Mouse (Mus musculus) heart, adult 8-10 months (tissue): ENCODE data around the gene Senp8. TPM values are rescaled to one million over a fixed set of nuclear protein-coding genes. Genes with fewer than 3 reads are reported as not detected.

Source experiments
- DNase-seq: peaks from one replicate; pipeline ENCODE4 v3.0.0; 2022; ENCODE audit warnings: low spot score
- total RNA-seq, 4 experiments: library from RNA; stranded (reverse); gene quantifications; 2 replicates each; pipeline ENCODE4 v1.2.4; 2022

Gene Senp8
- total RNA-seq, 4 experiments from 2014 or later, result 6.8 to 11.6 (median 10.9) TPM

- DNase-seq, result no peak
These were observed 34.1 kb downstream of the Senp8 start for GRCm38 (mm10) chr9:59716275-59716898.

GRCm38 (mm10) chr9:59709225-59709624, 41.3 kb downstream of the Senp8 start:
- no peak for DNase-seq

DNA sequence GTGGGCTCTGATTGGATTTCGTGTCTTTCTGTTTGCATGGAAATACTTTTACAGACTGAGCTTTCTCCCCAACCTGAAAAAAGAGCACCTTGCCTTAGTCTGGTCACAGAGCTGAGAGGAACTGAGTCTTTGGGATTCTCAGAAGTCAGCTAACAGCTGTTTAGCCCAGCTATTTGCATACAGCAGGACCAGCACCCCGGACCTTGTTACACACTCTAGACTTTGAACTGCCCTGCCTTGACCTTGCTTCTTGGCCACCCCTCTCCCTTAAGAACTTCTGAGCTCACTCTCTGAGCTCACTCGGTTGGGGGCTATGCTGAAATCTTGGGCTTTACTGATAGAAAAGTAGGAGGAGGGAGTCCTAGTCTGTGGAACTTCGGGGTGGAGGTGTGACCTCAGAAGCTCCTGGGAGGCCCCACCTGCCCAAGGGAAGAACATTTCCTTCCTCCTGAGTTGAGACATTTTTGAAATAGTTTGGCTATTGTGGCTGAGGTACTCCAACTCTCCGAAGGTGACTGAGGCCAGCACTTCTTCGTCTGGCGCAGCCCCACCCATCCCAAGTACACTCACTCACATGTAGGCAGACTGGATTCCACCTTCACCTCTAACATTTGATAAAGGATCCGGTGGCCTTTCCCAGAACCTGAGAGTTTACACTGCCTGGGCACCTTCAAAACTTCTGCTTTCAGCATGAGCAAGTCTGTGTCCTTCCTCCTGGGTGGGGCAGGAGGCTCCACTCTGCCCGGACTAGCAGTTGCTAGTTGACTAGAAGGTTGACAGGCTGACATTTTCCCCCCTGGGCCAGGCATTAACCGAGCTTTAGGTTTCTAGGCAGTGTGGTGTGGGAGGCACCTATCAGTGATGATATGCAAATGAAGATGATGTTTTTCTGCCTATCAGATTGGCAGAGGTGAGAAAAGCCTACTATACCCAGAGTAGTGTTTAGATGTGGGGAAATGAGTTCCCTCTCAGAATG, 43.4 kb downstream of the Senp8 start:
- DNase-seq, result no peak

DNA sequence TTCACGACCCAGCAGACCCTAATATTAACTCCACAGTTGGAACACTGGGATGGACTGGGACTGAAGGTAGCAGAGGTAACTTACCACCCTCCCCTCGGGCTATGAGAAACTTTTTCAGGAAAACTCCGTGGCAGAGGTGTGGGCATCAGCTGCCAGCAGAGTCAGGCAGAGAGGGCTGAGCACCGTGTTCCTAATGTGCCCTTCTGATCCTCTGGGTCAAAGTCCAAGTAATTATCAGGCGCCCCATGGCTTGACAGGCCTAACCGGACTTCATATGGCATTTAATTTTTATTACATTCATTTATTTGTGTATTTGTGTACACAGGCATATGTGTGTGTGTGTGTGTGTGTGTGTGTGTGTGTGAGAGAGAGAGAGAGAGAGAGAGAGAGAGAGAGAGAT, 47.4 kb downstream of the Senp8 start:
- DNase-seq, result no peak

DNA sequence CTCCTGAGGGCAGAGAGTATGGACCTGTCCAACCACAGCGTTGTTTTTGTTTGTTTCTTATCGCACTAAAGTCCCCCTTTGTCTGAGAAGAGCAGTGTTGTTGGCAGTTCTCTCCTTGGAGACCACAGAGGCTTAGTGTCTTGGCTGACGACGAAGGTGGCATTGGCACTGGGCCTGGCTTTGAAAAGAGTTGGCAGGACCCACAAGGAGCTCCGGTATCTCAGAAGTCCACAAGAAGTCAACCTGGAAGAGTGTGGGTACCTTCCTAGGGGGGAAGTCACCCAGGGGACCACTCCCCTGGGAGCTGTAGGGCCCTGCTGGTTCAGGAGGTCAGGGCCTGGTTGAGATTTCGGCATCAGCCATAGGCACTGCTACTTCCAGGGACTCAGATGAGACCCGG, 49.4 kb downstream of the Senp8 start:
- no peak for DNase-seq

DNA sequence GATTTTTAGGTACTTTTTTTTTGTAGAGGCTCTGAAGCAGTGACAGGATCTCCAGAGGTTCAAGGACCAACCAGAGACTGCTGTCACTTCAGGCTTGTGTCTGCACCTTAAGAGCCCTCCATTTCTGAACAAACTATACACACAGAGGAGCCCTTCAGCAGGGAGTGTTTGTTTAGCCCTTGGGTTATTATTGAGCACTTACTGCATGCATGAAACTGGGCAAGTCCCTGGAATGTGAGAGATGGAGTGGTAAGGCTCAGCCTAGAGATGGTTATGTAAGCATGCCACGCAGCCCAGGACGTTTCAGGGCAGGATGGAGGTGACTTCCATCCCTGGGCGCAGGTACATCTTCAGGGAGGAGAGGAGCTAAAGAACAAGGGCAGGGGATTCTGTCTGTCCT, 54.1 kb downstream of the Senp8 start:
- no peak for DNase-seq

GRCm38 (mm10) chr9:59695451-59695813, 55.1 kb downstream of the Senp8 start:
- no peak for DNase-seq

GRCm38 (mm10) chr9:59694571-59695450, 55.7 kb downstream of the Senp8 start:
- DNase-seq, result no peak

GRCm38 (mm10) chr9:59692145-59692544, 58.4 kb downstream of the Senp8 start:
- DNase-seq, result no peak

DNA sequence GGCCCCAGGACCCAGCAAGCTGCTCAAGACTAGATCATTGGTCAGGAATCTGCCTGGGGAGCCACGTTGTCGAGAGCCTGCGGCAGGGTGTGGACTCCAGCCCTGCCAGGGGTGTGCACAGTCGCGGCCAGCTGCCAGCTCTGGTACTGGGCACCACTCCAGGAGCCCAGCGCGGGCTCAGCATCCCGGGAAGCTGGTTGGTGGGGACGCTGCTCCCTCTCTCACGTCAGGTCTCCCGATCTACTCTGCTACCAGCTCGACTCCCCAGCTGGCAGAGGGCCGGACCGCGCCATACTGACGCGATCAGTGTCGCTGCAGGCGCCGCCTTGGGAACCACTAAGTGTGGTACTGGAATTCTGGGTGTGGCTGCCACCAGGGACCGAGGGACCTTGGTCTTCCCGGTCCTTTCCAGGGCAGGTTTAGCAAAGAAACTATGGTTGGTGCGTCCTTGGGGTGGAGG, 58.8 kb downstream of the Senp8 start:
- DNase-seq, result peak; percentile 80

DNA sequence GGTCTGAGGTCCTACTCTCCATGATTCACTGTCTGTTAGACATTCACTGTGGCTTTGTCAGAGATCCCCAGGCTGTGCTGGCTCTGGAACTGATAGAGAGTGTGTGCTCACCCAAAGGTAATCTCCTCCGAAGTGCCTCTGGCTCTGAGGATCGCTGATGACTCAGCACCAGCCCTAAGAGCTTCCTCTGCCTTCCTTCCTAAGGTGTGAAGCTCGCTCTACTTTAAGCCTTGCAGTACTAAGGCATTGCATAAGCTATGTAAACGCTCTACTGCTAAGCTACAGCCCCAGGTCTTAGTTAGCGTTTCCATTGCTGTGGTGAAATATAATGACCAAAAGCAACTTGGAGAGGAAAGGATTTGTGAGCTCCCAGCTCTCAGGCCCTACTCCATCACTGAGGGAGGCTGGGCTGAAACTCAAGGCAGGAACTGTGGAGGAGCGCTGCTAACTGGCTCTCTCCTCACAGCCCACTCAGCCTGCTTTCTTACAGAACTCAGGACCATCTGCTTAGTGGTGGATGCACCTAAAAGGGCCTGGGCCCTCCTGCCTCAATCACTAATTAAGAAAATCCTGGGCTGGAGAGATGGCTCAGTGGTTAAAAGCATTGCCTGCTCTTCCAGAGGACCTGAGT, 63.0 kb downstream of the Senp8 start:
- no peak for DNase-seq

Other genes with a start within 250 kb of the Senp8 start
- gene Hexa, start 211.2 kb downstream of the Senp8 start, total RNA-seq, result 10 to 100 TPM; 45.0 to 50.7 (median 49.5) TPM
- under 1 TPM; 0.40 to 0.91 (median 0.79) TPM for gene Tmem202, start 210.9 kb downstream of the Senp8 start, total RNA-seq
- gene Celf6, start 172.8 kb downstream of the Senp8 start, total RNA-seq, result not detected
- 10 to 100 TPM; 15.1 to 17.9 (median 15.8) TPM for gene Parp6, start 133.4 kb downstream of the Senp8 start, total RNA-seq
- gene Pkm, start 94.3 kb downstream of the Senp8 start, total RNA-seq, result 1,000 to 10,000 TPM; 1,114 to 1,272 (median 1,167) TPM
- not detected for gene Gramd2, start 70.6 kb downstream of the Senp8 start, total RNA-seq
- gene Myo9a, start 186 bp upstream of the Senp8 start, total RNA-seq, result 10 to 100 TPM; 11.2 to 12.4 (median 11.4) TPM
- not detected for gene Nr2e3, start 209.9 kb upstream of the Senp8 start, total RNA-seq